Mouse (Mus musculus): ENCODE data around the gene Sumo3. TPM values are rescaled to one million over a fixed set of nuclear protein-coding genes. Genes with fewer than 3 reads are reported as not detected.

Gene Sumo3
- polyA plus RNA-seq, 1 experiment from 2014 or later: 156 TPM

GRCm38 (mm10) chr10:77626591-77626990 is 20.7 kb downstream of the Sumo3 start:
- H3K27me3 ChIP-seq (ENCODE audit: control insufficient read depth, insufficient read depth, low read length): no peaks in the 10 kb centered on the region
- no peak overlapping the region for H3K9ac ChIP-seq (ENCODE audit: low read length)
- 65% methylated on average over 7 of the region's 7 CpGs for WGBS
- H3K27ac ChIP-seq (replicated peaks in 1 of 2; ENCODE audit: control insufficient read depth in 1 of 2, insufficient read depth in 1 of 2, low read depth in 2 of 2, low read length in 2 of 2): no peak overlapping the region
- no peak for ATAC-seq (ENCODE audit: insufficient number of reproducible peaks, insufficient read depth, low FRiP score, low read depth)
- H3K36me3 ChIP-seq (ENCODE audit: control insufficient read depth, insufficient read depth, low read length): peaks cover 19% of the 10 kb centered on the region
- H3K4me3 ChIP-seq (ENCODE audit: control insufficient read depth in 1 of 2, insufficient read depth in 1 of 2, low read depth in 1 of 2, low read length in 2 of 2): no peak overlapping the region
- no peaks in the 10 kb centered on the region for H3K9me3 ChIP-seq (ENCODE audit: control insufficient read depth, low read length)
- H3K4me1 ChIP-seq (ENCODE audit: control insufficient read depth in 2 of 2, insufficient read depth in 2 of 2, low read length in 2 of 2): peaks cover 14 to 29% of the 10 kb centered on the region in 2 experiments
- no peak overlapping the region for H3K4me2 ChIP-seq (ENCODE audit: low read length)

DNA sequence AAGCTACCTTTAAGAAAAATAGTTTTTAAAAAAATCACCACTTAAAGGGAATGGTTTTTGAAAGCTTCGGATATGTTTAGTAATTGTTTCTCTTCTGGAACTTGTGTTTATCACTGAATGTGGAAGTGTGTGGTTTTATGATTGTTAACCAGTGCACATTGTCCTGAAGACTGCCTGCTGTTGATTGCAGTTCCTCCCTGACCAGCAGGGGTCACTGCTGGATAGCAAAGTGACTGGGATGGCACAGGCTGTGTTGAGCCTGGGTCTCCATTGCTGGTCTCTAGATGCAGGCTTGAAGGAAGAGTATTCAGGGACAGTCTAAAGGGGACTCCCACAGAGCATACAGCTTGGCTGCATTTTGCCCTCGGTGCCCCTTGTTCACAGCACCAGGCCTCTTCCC is 21.6 kb downstream of the Sumo3 start:
- Histone ChIP-seq H3K9me3 (ENCODE audit: control insufficient read depth, low read length) (no peaks in the 10 kb centered on the region), H3K4me1 (ENCODE audit: control insufficient read depth in 2 of 2, insufficient read depth in 2 of 2, low read length in 2 of 2) (peaks cover 14 to 29% of the 10 kb centered on the region in 2 experiments), H3K4me3 (ENCODE audit: control insufficient read depth in 1 of 2, insufficient read depth in 1 of 2, low read depth in 1 of 2, low read length in 2 of 2) (no peak overlapping the region), H3K27ac (replicated peaks in 1 of 2; ENCODE audit: control insufficient read depth in 1 of 2, insufficient read depth in 1 of 2, low read depth in 2 of 2, low read length in 2 of 2) (no peak overlapping the region), H3K27me3 (ENCODE audit: control insufficient read depth, insufficient read depth, low read length) (no peaks in the 10 kb centered on the region), H3K4me2 (ENCODE audit: low read length) (no peak overlapping the region), H3K9ac (ENCODE audit: low read length) (no peak overlapping the region), H3K36me3 (ENCODE audit: control insufficient read depth, insufficient read depth, low read length) (peaks cover 25% of the 10 kb centered on the region)
- no peak for ATAC-seq (ENCODE audit: insufficient number of reproducible peaks, insufficient read depth, low FRiP score, low read depth)
- 33% methylated on average over 2 of the region's 2 CpGs for WGBS

DNA sequence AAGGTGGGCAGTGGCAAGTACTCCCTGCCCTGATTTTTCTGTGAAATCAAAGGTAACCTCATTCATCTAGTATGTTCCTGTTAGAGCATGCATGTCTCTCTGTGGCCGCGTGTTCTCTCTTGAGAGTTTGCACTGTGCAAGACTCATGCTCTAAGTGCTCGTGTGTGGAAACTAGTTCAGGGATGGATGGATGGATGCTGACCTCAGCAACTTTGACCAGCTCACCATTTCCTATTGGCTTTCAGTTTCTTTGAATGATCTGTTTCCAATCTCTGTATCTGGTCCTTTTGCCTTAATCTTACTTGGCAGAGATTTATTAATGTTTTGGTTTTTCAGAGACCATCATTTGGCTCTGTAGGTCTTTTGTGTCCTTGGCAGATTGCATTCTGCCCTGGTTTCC is 23.3 kb downstream of the Sumo3 start:
- Histone ChIP-seq H3K9me3 (ENCODE audit: control insufficient read depth, low read length) (no peaks in the 10 kb centered on the region), H3K4me3 (ENCODE audit: control insufficient read depth in 1 of 2, insufficient read depth in 1 of 2, low read depth in 1 of 2, low read length in 2 of 2) (no peak overlapping the region), H3K4me1 (ENCODE audit: control insufficient read depth in 2 of 2, insufficient read depth in 2 of 2, low read length in 2 of 2) (peaks cover 16 to 29% of the 10 kb centered on the region in 2 experiments), H3K36me3 (ENCODE audit: control insufficient read depth, insufficient read depth, low read length) (peaks cover 36% of the 10 kb centered on the region), H3K9ac (ENCODE audit: low read length) (no peak overlapping the region), H3K27ac (replicated peaks in 1 of 2; ENCODE audit: control insufficient read depth in 1 of 2, insufficient read depth in 1 of 2, low read depth in 2 of 2, low read length in 2 of 2) (no peak overlapping the region), H3K27me3 (ENCODE audit: control insufficient read depth, insufficient read depth, low read length) (no peaks in the 10 kb centered on the region), H3K4me2 (ENCODE audit: low read length) (no peak overlapping the region)
- ATAC-seq (ENCODE audit: insufficient number of reproducible peaks, insufficient read depth, low FRiP score, low read depth): no peak
- 75% methylated on average over 3 of the region's 3 CpGs for WGBS

- ATAC-seq (ENCODE audit: insufficient number of reproducible peaks, insufficient read depth, low FRiP score, low read depth): no peak
- WGBS: 100% methylated on average over 1 of the region's 1 CpGs
- Histone ChIP-seq H3K9me3 (ENCODE audit: control insufficient read depth, low read length) (no peaks in the 10 kb centered on the region), H3K36me3 (ENCODE audit: control insufficient read depth, insufficient read depth, low read length) (peaks cover 35% of the 10 kb centered on the region), H3K4me3 (ENCODE audit: control insufficient read depth in 1 of 2, insufficient read depth in 1 of 2, low read depth in 1 of 2, low read length in 2 of 2) (no peak overlapping the region), H3K4me2 (ENCODE audit: low read length) (no peak overlapping the region), H3K4me1 (ENCODE audit: control insufficient read depth in 2 of 2, insufficient read depth in 2 of 2, low read length in 2 of 2) (peaks cover 16 to 28% of the 10 kb centered on the region in 2 experiments), H3K27me3 (ENCODE audit: control insufficient read depth, insufficient read depth, low read length) (no peaks in the 10 kb centered on the region), H3K27ac (replicated peaks in 1 of 2; ENCODE audit: control insufficient read depth in 1 of 2, insufficient read depth in 1 of 2, low read depth in 2 of 2, low read length in 2 of 2) (no peak overlapping the region), H3K9ac (ENCODE audit: low read length) (no peak overlapping the region)
Measured at GRCm38 (mm10) chr10:77629970-77630369, 24.1 kb downstream of the Sumo3 start.

DNA sequence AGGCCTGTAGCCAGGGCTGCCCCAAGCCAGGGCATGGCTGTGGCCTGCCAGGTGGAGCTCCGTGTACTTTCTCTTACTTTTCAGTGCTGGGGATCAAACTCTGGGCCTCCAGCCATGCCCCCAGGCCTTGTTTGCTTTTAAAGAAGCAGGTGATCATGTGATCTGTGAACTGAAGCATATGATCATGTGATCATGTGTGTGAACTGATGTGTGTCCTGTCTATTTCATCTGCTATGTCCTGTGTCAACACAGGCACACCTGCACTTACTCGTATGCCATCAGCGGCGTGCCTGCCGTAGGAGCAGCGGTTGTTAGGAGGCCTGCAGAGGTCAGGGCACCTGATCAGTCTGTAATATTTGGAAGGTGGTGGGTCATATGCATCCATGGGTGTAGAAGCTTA is 28.1 kb downstream of the Sumo3 start:
- ATAC-seq (ENCODE audit: insufficient number of reproducible peaks, insufficient read depth, low FRiP score, low read depth): no peak
- peak overlapping the region; percentile 24 to 70; a peak in 3 of 4 replicates for H3K27ac ChIP-seq (replicated peaks in 1 of 2; ENCODE audit: control insufficient read depth in 1 of 2, insufficient read depth in 1 of 2, low read depth in 2 of 2, low read length in 2 of 2)
- H3K4me3 ChIP-seq (ENCODE audit: control insufficient read depth in 1 of 2, insufficient read depth in 1 of 2, low read depth in 1 of 2, low read length in 2 of 2): no peak overlapping the region
- WGBS: 68% methylated on average over 6 of the region's 6 CpGs
- peaks cover 53% of the 10 kb centered on the region for H3K36me3 ChIP-seq (ENCODE audit: control insufficient read depth, insufficient read depth, low read length)
- no peaks in the 10 kb centered on the region for H3K9me3 ChIP-seq (ENCODE audit: control insufficient read depth, low read length)
- H3K27me3 ChIP-seq (ENCODE audit: control insufficient read depth, insufficient read depth, low read length): no peaks in the 10 kb centered on the region
- peaks cover 26 to 41% of the 10 kb centered on the region in 2 experiments for H3K4me1 ChIP-seq (ENCODE audit: control insufficient read depth in 2 of 2, insufficient read depth in 2 of 2, low read length in 2 of 2)
- H3K4me2 ChIP-seq (ENCODE audit: low read length): no peak overlapping the region
- H3K9ac ChIP-seq (ENCODE audit: low read length): peak overlapping the region; percentile 34; the same call in 1 of the 2 replicates

- WGBS: 29% methylated on average over 13 of the region's 13 CpGs
- Histone ChIP-seq H3K9me3 (ENCODE audit: control insufficient read depth, low read length) (no peaks in the 10 kb centered on the region), H3K27me3 (ENCODE audit: control insufficient read depth, insufficient read depth, low read length) (no peaks in the 10 kb centered on the region), H3K27ac (replicated peaks in 1 of 2; ENCODE audit: control insufficient read depth in 1 of 2, insufficient read depth in 1 of 2, low read depth in 2 of 2, low read length in 2 of 2) (peak overlapping the region; percentile 70 to 78), H3K4me2 (ENCODE audit: low read length) (0 out of 2 replicates have a peak overlapping the region, but pooled peaks have one; percentile 10), H3K4me3 (ENCODE audit: control insufficient read depth in 1 of 2, insufficient read depth in 1 of 2, low read depth in 1 of 2, low read length in 2 of 2) (no peak overlapping the region), H3K36me3 (ENCODE audit: control insufficient read depth, insufficient read depth, low read length) (peaks cover 53% of the 10 kb centered on the region), H3K9ac (ENCODE audit: low read length) (peak overlapping the region; percentile 36; the same call in 1 of the 2 replicates), H3K4me1 (ENCODE audit: control insufficient read depth in 2 of 2, insufficient read depth in 2 of 2, low read length in 2 of 2) (peaks cover 28 to 43% of the 10 kb centered on the region in 2 experiments)
- ATAC-seq (ENCODE audit: insufficient number of reproducible peaks, insufficient read depth, low FRiP score, low read depth): peak; percentile 84
Measured at GRCm38 (mm10) chr10:77634452-77635231, 28.7 kb downstream of the Sumo3 start.

- no peak overlapping the region for H3K27ac ChIP-seq (replicated peaks in 1 of 2; ENCODE audit: control insufficient read depth in 1 of 2, insufficient read depth in 1 of 2, low read depth in 2 of 2, low read length in 2 of 2)
- no peak overlapping the region for H3K9ac ChIP-seq (ENCODE audit: low read length)
- H3K4me3 ChIP-seq (ENCODE audit: control insufficient read depth in 1 of 2, insufficient read depth in 1 of 2, low read depth in 1 of 2, low read length in 2 of 2): no peak overlapping the region
- H3K4me1 ChIP-seq (ENCODE audit: control insufficient read depth in 2 of 2, insufficient read depth in 2 of 2, low read length in 2 of 2): peaks cover 29 to 43% of the 10 kb centered on the region in 2 experiments
- H3K9me3 ChIP-seq (ENCODE audit: control insufficient read depth, low read length): no peaks in the 10 kb centered on the region
- no peak overlapping the region for H3K4me2 ChIP-seq (ENCODE audit: low read length)
- ATAC-seq (ENCODE audit: insufficient number of reproducible peaks, insufficient read depth, low FRiP score, low read depth): no peak
- WGBS: 86% methylated on average over 7 of the region's 7 CpGs
- peaks cover 61% of the 10 kb centered on the region for H3K36me3 ChIP-seq (ENCODE audit: control insufficient read depth, insufficient read depth, low read length)
- no peaks in the 10 kb centered on the region for H3K27me3 ChIP-seq (ENCODE audit: control insufficient read depth, insufficient read depth, low read length)
Measured at GRCm38 (mm10) chr10:77636234-77636922, 30.5 kb downstream of the Sumo3 start.

Measured in heart, embryonic 14.5 days (tissue).